Comparison of ENCODE assay signal across 9 mouse cellular contexts in the genomic region with DNA sequence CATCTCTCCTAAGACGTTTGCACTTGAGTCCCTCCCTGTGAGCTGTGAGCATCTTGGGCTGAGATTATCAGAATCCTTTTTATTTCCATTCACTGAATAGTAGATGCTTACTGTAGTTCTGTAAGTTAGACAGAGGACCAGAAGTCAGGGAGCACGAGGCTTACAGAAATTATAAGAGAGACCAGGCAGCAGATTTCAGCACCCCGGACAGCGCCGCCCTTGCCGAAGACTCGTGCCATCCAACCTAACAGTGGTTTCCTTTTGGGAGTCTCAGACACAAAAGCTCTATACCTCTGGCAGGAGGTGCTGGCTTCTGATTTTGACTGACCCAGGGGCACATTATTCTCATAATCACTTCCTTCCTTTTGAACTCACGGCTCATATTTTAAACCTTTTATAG. TPM values are rescaled to one million over a fixed set of nuclear protein-coding genes. Genes with fewer than 3 reads are reported as not detected.
DNase-seq lines count a peak whose midpoint lies in the region; ATAC-seq and TF ChIP-seq lines count a peak whose summit lies in the region.
"Had no signal": no experiment of that assay in that cellular context is flagged by ENCODE, and none has a peak within 500 bp of the region (broad histone marks: within the 10 kb centered on the region; RNA-seq: fewer than 3 reads in every experiment).

No protein-coding gene starts in this region.

- no peaks in the 10 kb centered on the region for H3K36me3 ChIP-seq in lung, postnatal 0 days (ENCODE audit: insufficient read depth, low read length)
- no peaks in the 10 kb centered on the region for H3K36me3 ChIP-seq in neural tube, embryonic 11.5 days (ENCODE audit: control insufficient read depth, insufficient read depth, low read length)
- no peaks in the 10 kb centered on the region for H3K36me3 ChIP-seq in hindbrain, embryonic 12.5 days
- H3K36me3 ChIP-seq: limb, embryonic 12.5 days had no signal

- no peak for TF ChIP-seq CTCF in lung, postnatal 0 days (IDR thresholded peaks at IDR 0.05)

- no peaks in the 10 kb centered on the region for H3K4me1 ChIP-seq in lung, postnatal 0 days (ENCODE audit: insufficient read depth, low read depth, low read length)
- H3K4me1 ChIP-seq in neural tube, embryonic 11.5 days (ENCODE audit: control insufficient read depth, insufficient read depth, low read length) = no peaks in the 10 kb centered on the region
- H3K4me1 ChIP-seq in hindbrain, embryonic 12.5 days = no peaks in the 10 kb centered on the region
- H3K4me1 ChIP-seq: limb, embryonic 12.5 days had no signal

- H3K4me3 ChIP-seq in lung, postnatal 0 days (ENCODE audit: low read depth, low read length) = no peak overlapping the region
- H3K4me3 ChIP-seq in neural tube, embryonic 11.5 days (ENCODE audit: low read depth, low read length) = no peak overlapping the region
- no peak overlapping the region for H3K4me3 ChIP-seq in hindbrain, embryonic 12.5 days
- H3K4me3 ChIP-seq: limb, embryonic 12.5 days had no signal

- TF ChIP-seq EP300 in lung, postnatal 0 days (IDR thresholded peaks at IDR 0.05) = no peak

- DNase-seq in lung, postnatal 0 days (ENCODE audit: low spot score) = peak; percentile 55
- no peak for DNase-seq in lung, adult 18-20 months
- peak; percentile 66 for DNase-seq in ZHBTc4 (ENCODE audit: low read depth, low spot score)
- peak; percentile 54 for DNase-seq in embryo, embryonic 9.5 days (ENCODE audit: extremely low spot score)
- peak; percentile 65 for DNase-seq in neural tube, embryonic 11.5 days (ENCODE audit: low spot score)
- DNase-seq in heart, adult 11 months = no peak

- no peak overlapping the region for H3K4me2 ChIP-seq in lung, postnatal 0 days (replicated peaks; ENCODE audit: low read depth, low read length)
- no peak overlapping the region for H3K4me2 ChIP-seq in neural tube, embryonic 11.5 days (ENCODE audit: low read depth)
- no peak overlapping the region for H3K4me2 ChIP-seq in hindbrain, embryonic 12.5 days (replicated peaks)
- H3K4me2 ChIP-seq: limb, embryonic 12.5 days had no signal

- ATAC-seq in lung, postnatal 0 days = no peak
- ATAC-seq in neural tube, embryonic 11.5 days (ENCODE audit: insufficient read depth, low FRiP score, low TSS enrichment) = no peak
- ATAC-seq in frontal cortex, adult (ENCODE audit: low TSS enrichment) = no peak
- no peak for ATAC-seq in hindbrain, embryonic 12.5 days (ENCODE audit: low FRiP score)

- no peak overlapping the region for H3K9ac ChIP-seq in lung, postnatal 0 days (replicated peaks; ENCODE audit: low read depth)
- no peak overlapping the region for H3K9ac ChIP-seq in neural tube, embryonic 11.5 days (ENCODE audit: low read length)
- H3K9ac ChIP-seq in hindbrain, embryonic 12.5 days = no peak overlapping the region
- H3K9ac ChIP-seq: limb, embryonic 12.5 days had no signal

- WGBS in lung, postnatal 0 days = 16% methylated on average over 8 of the region's 8 CpGs
- WGBS in neural tube, embryonic 11.5 days = 17% methylated on average over 8 of the region's 8 CpGs
- WGBS in hindbrain, embryonic 12.5 days = 17% methylated on average over 8 of the region's 8 CpGs

- H3K27ac ChIP-seq in lung, postnatal 0 days (ENCODE audit: low read length) = no peak overlapping the region
- no peak overlapping the region for H3K27ac ChIP-seq in neural tube, embryonic 11.5 days (ENCODE audit: low read depth, low read length)
- H3K27ac ChIP-seq in hindbrain, embryonic 12.5 days = no peak overlapping the region
- H3K27ac ChIP-seq: limb, embryonic 12.5 days had no signal

- H3K27me3 ChIP-seq in lung, postnatal 0 days (replicated peaks; ENCODE audit: insufficient read depth, low read length) = no peaks in the 10 kb centered on the region
- H3K27me3 ChIP-seq in neural tube, embryonic 11.5 days (ENCODE audit: control insufficient read depth, insufficient read depth, low read length) = no peaks in the 10 kb centered on the region
- no peaks in the 10 kb centered on the region; the same call in 1 of the 2 replicates for H3K27me3 ChIP-seq in hindbrain, embryonic 12.5 days
- H3K27me3 ChIP-seq: limb, embryonic 12.5 days had no signal

- H3K9me3 ChIP-seq in lung, postnatal 0 days (ENCODE audit: low read length) = no peaks in the 10 kb centered on the region
- H3K9me3 ChIP-seq in neural tube, embryonic 11.5 days (ENCODE audit: control insufficient read depth, low read length) = no peaks in the 10 kb centered on the region
- no peaks in the 10 kb centered on the region for H3K9me3 ChIP-seq in hindbrain, embryonic 12.5 days (replicated peaks)
- H3K9me3 ChIP-seq: limb, embryonic 12.5 days had no signal

RNA-seq across cellular contexts. Expression of a gene that starts 12.0 kb away (rescaled TPM):
- 529 and 716 TPM in 2 replicates for polyA plus RNA-seq in lung, postnatal 0 days (2015; fragmentation: Nextera tagmentation; extraction: Ambion mirVana)
- polyA plus RNA-seq in neural tube, embryonic 11.5 days (2014; fragmentation: Nextera tagmentation; extraction: Ambion mirVana) = not detected in 2 replicates
- not detected in 2 replicates for polyA plus RNA-seq in hindbrain, embryonic 12.5 days (2016; fragmentation: Nextera tagmentation; extraction: Ambion mirVana)
- polyA plus RNA-seq: limb, embryonic 12.5 days had no signal

RNA-seq across cellular contexts. Expression of a gene that starts 18.6 kb away (rescaled TPM):
- polyA plus RNA-seq in lung, postnatal 0 days (2015; fragmentation: Nextera tagmentation; extraction: Ambion mirVana) = 6.4 and 6.5 TPM in 2 replicates
- polyA plus RNA-seq in neural tube, embryonic 11.5 days (2014; fragmentation: Nextera tagmentation; extraction: Ambion mirVana) = 5.9 and 6.7 TPM in 2 replicates
- polyA plus RNA-seq in hindbrain, embryonic 12.5 days (2016; fragmentation: Nextera tagmentation; extraction: Ambion mirVana) = 5.4 and 5.6 TPM in 2 replicates

RNA-seq across cellular contexts. Expression of a gene that starts 45.4 kb away (rescaled TPM):
- 28.0 and 35.9 TPM in 2 replicates for polyA plus RNA-seq in lung, postnatal 0 days (2015; fragmentation: Nextera tagmentation; extraction: Ambion mirVana)
- polyA plus RNA-seq in neural tube, embryonic 11.5 days (2014; fragmentation: Nextera tagmentation; extraction: Ambion mirVana) = not detected in 2 replicates
- polyA plus RNA-seq in hindbrain, embryonic 12.5 days (2016; fragmentation: Nextera tagmentation; extraction: Ambion mirVana) = not detected in 2 replicates
- polyA plus RNA-seq: limb, embryonic 12.5 days had no signal

RNA-seq across cellular contexts. Expression of a gene that starts 46.6 kb away (rescaled TPM):
- polyA plus RNA-seq in lung, postnatal 0 days (2015; fragmentation: Nextera tagmentation; extraction: Ambion mirVana) = 6.5 and 7.6 TPM in 2 replicates
- 2.1 and 2.3 TPM in 2 replicates for polyA plus RNA-seq in neural tube, embryonic 11.5 days (2014; fragmentation: Nextera tagmentation; extraction: Ambion mirVana)
- polyA plus RNA-seq in hindbrain, embryonic 12.5 days (2016; fragmentation: Nextera tagmentation; extraction: Ambion mirVana) = 1.8 and 3.1 TPM in 2 replicates

RNA-seq across cellular contexts. Expression of a gene that starts 58.4 kb away (rescaled TPM):
- 57.8 and 59.0 TPM in 2 replicates for polyA plus RNA-seq in lung, postnatal 0 days (2015; fragmentation: Nextera tagmentation; extraction: Ambion mirVana)
- polyA plus RNA-seq in neural tube, embryonic 11.5 days (2014; fragmentation: Nextera tagmentation; extraction: Ambion mirVana) = 29.4 and 29.7 TPM in 2 replicates
- 42.7 and 44.5 TPM in 2 replicates for polyA plus RNA-seq in hindbrain, embryonic 12.5 days (2016; fragmentation: Nextera tagmentation; extraction: Ambion mirVana)

Comparison
In these comparisons a context has a peak if more than half of its experiments do, and no peak if none do; other contexts are left out.
1. DNase-seq: peak in lung, postnatal 0 days (single experiment), ZHBTc4 (single experiment), embryo, embryonic 9.5 days (single experiment) and neural tube, embryonic 11.5 days (single experiment); none in lung, adult 18-20 months (0 of 2) and heart, adult 11 months (single experiment).
2. RNA of a gene that starts 12.0 kb away (polyA plus RNA-seq): 529 to 716 TPM in lung, postnatal 0 days; not detected in neural tube, embryonic 11.5 days and not detected in hindbrain, embryonic 12.5 days; every median in the first group is over 100 times any median in the second.
3. RNA of a gene that starts 45.4 kb away (polyA plus RNA-seq): 28.0 to 35.9 TPM in lung, postnatal 0 days; not detected in neural tube, embryonic 11.5 days and not detected in hindbrain, embryonic 12.5 days; every median in the first group is over 10 times any median in the second.